Mouse (Mus musculus) brown adipose tissue, adult 24 weeks (tissue): ENCODE results near the gene Ube2r2. TPM values are rescaled to one million over a fixed set of nuclear protein-coding genes. Genes with fewer than 3 reads are reported as not detected.

Experiments used
- H3K27ac ChIP-seq: fragments of 200-500 bp; replicated peaks from 2 replicates; pipeline ENCODE4 v1.5.1; 2012; ENCODE audit warnings: low read depth, mild to moderate bottlenecking, low read length
- H3K4me1 ChIP-seq: fragments of 200-500 bp; 2 replicates; pipeline ENCODE4 v1.6.1; 2012; ENCODE audit warnings: low read length, mixed read lengths; ENCODE audit not compliant: control insufficient read depth, insufficient read depth, insufficient read length
- H3K4me3 ChIP-seq: fragments of 200-500 bp; 2 replicates; pipeline ENCODE4 v1.5.1; 2012; ENCODE audit warnings: low read depth, mild to moderate bottlenecking, low read length, moderate library complexity; ENCODE audit not compliant: insufficient read depth
- polyA plus RNA-seq: library from polyadenylated mRNA; stranded (reverse); fragments of >200 nt; gene quantifications from 2 replicates; pipeline ENCODE4 v1.2.4, GENCODE M21; 2012; ENCODE audit not compliant: missing spikeins, insufficient read depth, insufficient read length

Gene Ube2r2
- polyA plus RNA-seq, 1 experiment: 124 TPM

GRCm38 (mm10) chr4:41189809-41190208 is 54.3 kb downstream of the Ube2r2 start:
- Histone ChIP-seq H3K4me3 (no peak overlapping the region), H3K4me1 (no peaks in the 10 kb centered on the region), H3K27ac (no peak overlapping the region)

GRCm38 (mm10) chr4:41192544-41193512 is 57.3 kb downstream of the Ube2r2 start:
- Histone ChIP-seq H3K4me1 (no peaks in the 10 kb centered on the region), H3K4me3 (no peak overlapping the region), H3K27ac (no peak overlapping the region)

- H3K4me1 ChIP-seq: no peaks in the 10 kb centered on the region
- H3K27ac ChIP-seq: no peak overlapping the region
- H3K4me3 ChIP-seq: no peak overlapping the region
Measured at GRCm38 (mm10) chr4:41195328-41195727, 59.8 kb downstream of the Ube2r2 start.

- Histone ChIP-seq H3K4me1 (no peaks in the 10 kb centered on the region), H3K27ac (no peak overlapping the region)
Measured at GRCm38 (mm10) chr4:41196861-41197610, 61.5 kb downstream of the Ube2r2 start.

GRCm38 (mm10) chr4:41202135-41202534 is 66.6 kb downstream of the Ube2r2 start:
- Histone ChIP-seq H3K27ac (no peak overlapping the region), H3K4me3 (no peak overlapping the region), H3K4me1 (no peaks in the 10 kb centered on the region)

More at GRCm38 (mm10) chr4:41196861-41197610, 61.5 kb downstream of the Ube2r2 start:
- no peak overlapping the region for H3K4me3 ChIP-seq

GRCm38 (mm10) chr4:41205751-41206150 is 70.2 kb downstream of the Ube2r2 start:
- Histone ChIP-seq H3K4me1 (no peaks in the 10 kb centered on the region), H3K27ac (no peak overlapping the region), H3K4me3 (no peak overlapping the region)

GRCm38 (mm10) chr4:41208050-41208449 is 72.5 kb downstream of the Ube2r2 start:
- Histone ChIP-seq H3K4me3 (no peak overlapping the region), H3K4me1 (no peaks in the 10 kb centered on the region), H3K27ac (no peak overlapping the region)

- no peak overlapping the region for H3K27ac ChIP-seq
Measured at GRCm38 (mm10) chr4:41225412-41225811, 89.9 kb downstream of the Ube2r2 start.

GRCm38 (mm10) chr4:41226351-41226750 is 90.8 kb downstream of the Ube2r2 start:
- Histone ChIP-seq H3K4me1 (no peaks in the 10 kb centered on the region), H3K27ac (no peak overlapping the region), H3K4me3 (no peak overlapping the region)

More at GRCm38 (mm10) chr4:41225412-41225811, 89.9 kb downstream of the Ube2r2 start:
- H3K4me3 ChIP-seq: no peak overlapping the region
- H3K4me1 ChIP-seq: no peaks in the 10 kb centered on the region

- no peaks in the 10 kb centered on the region for H3K4me1 ChIP-seq
- no peak overlapping the region for H3K27ac ChIP-seq
- no peak overlapping the region for H3K4me3 ChIP-seq
Measured at GRCm38 (mm10) chr4:41235621-41236020, 100.1 kb downstream of the Ube2r2 start.

- no peak overlapping the region for H3K4me3 ChIP-seq
- no peaks in the 10 kb centered on the region for H3K4me1 ChIP-seq
- no peak overlapping the region for H3K27ac ChIP-seq
Measured at GRCm38 (mm10) chr4:41240916-41241315, 105.4 kb downstream of the Ube2r2 start.

Other genes with a start within 250 kb of the Ube2r2 start
- gene Spink4, start 215.7 kb upstream of the Ube2r2 start, polyA plus RNA-seq: not detected in 2 replicates
- 295 and 387 TPM in 2 replicates for gene Bag1, start 187.4 kb upstream of the Ube2r2 start, polyA plus RNA-seq
- gene Chmp5, start 187.3 kb upstream of the Ube2r2 start, polyA plus RNA-seq: 106 and 109 TPM in 2 replicates
- gene Nfx1, start 164.8 kb upstream of the Ube2r2 start, polyA plus RNA-seq: 12.0 and 14.9 TPM in 2 replicates
- 124 and 138 TPM in 2 replicates for gene Aqp7, start 87.6 kb upstream of the Ube2r2 start, polyA plus RNA-seq
- not detected in 2 replicates for gene Aqp3, start 37.6 kb upstream of the Ube2r2 start, polyA plus RNA-seq
- gene Nol6, start 11.3 kb upstream of the Ube2r2 start, polyA plus RNA-seq: 13.0 and 15.3 TPM in 2 replicates
- gene Ubap2, start 139.4 kb downstream of the Ube2r2 start, polyA plus RNA-seq: 18.6 and 19.3 TPM in 2 replicates
- 15.5 and 18.8 TPM in 2 replicates for gene Dcaf12, start 179.1 kb downstream of the Ube2r2 start, polyA plus RNA-seq
- gene Ubap1, start 213.3 kb downstream of the Ube2r2 start, polyA plus RNA-seq: 52.4 and 56.3 TPM in 2 replicates